Mouse (Mus musculus) gastrocnemius, adult 2 months (tissue): ENCODE data around the gene Gm14408. TPM values are rescaled to one million over a fixed set of nuclear protein-coding genes. Genes with fewer than 3 reads are reported as not detected.
"Not testable (repeated sequence)": the region's sequence is repeated elsewhere in the genome, so short reads cannot be mapped to it uniquely, and the experiment has no call there.

Experiments used
- DNase-seq: peaks from one replicate; pipeline ENCODE4 v3.0.0; 2022
- H3K27ac ChIP-seq: fragments of 200-600 bp; 2 replicates; pipeline ENCODE4 v1.8.1; 2022; ENCODE audit warnings: mild to moderate bottlenecking
- H3K4me3 ChIP-seq: fragments of 200-600 bp; 2 replicates; pipeline ENCODE4 v1.8.1; 2022; ENCODE audit warnings: mild to moderate bottlenecking, moderate library complexity
- intact Hi-C: fragments of 180-260 bp; cut with DNase I; formaldehyde crosslinking; loops from one replicate; pipeline ENCODE4 v1.15.1; 2025
- long read RNA-seq, 2 experiments: library from polyadenylated mRNA; stranded (forward); transcript quantifications; one replicate each; pipeline ENCODE4 v2.0.0; 2021
- total RNA-seq, 2 experiments: library from RNA; stranded (reverse); gene quantifications; 2 replicates each; pipeline ENCODE4 v1.2.3; 2021

Gene Gm14408
- total RNA-seq, result not detected
- long read RNA-seq, experiment 1, result 0 reads
- long read RNA-seq, experiment 2, result 0 reads

- H3K4me3 ChIP-seq, H3K27ac ChIP-seq, intact Hi-C loops, DNase-seq: not testable (repeated sequence)
Observed at GRCm38 (mm10) chr2:176830840-176831239, at the start of gene Gm14408. Gene Gm14408 (plus strand): TSS chr2:176831140.

- H3K4me3 ChIP-seq, result peak within 1 kb of the TSS; percentile 66
- intact Hi-C loops, DNase-seq, H3K27ac ChIP-seq: not testable (repeated sequence)
Observed at GRCm38 (mm10) chr2:176798312-176798711, 32.6 kb upstream of the Gm14408 start, which contains the start of gene Gm14295. Gene Gm14295 (plus strand): TSS chr2:176798612.

GRCm38 (mm10) chr2:176798785-176799184 is 32.2 kb upstream of the Gm14408 start:
- H3K27ac ChIP-seq, DNase-seq, intact Hi-C loops: not testable (repeated sequence)
- H3K4me3 ChIP-seq, result peak overlapping the region; percentile 66

Other genes starting within 250 kb of the Gm14408 start
- gene Gm14308, start 194.8 kb upstream of the Gm14408 start, total RNA-seq, result 1 to 10 TPM in 1 of 2 experiments, not detected in 1; 1.0 TPM
- 10 to 100 TPM; 15.0 to 16.7 TPM for gene Zfp973, start 160.6 kb upstream of the Gm14408 start, total RNA-seq
- gene Gm14305, start 122.8 kb upstream of the Gm14408 start, total RNA-seq, result 1 to 10 TPM; 8.6 to 9.3 TPM
- gene Gm14295, start 32.5 kb upstream of the Gm14408 start, total RNA-seq, result 10 to 100 TPM in 1 of 2 experiments, 1 to 10 TPM in 1; 8.6 to 13.4 TPM
- 1 to 10 TPM; 3.5 to 3.6 TPM for gene Gm14296, start 96.7 kb downstream of the Gm14408 start, total RNA-seq
- 10 to 100 TPM; 25.5 to 33.5 TPM for gene Gm14419, start 169.8 kb downstream of the Gm14408 start, total RNA-seq
- gene Gm14401, start 243.2 kb downstream of the Gm14408 start, total RNA-seq, result 1 to 10 TPM in 1 of 2 experiments, under 1 TPM in 1; 0.89 to 1.8 TPM